Mouse (Mus musculus): Measurements from ENCODE around the gene Col4a2.

Gene Col4a2

GRCm38 (mm10) chr8:11452559-11452958 is 140.0 kb downstream of the Col4a2 start:
- no peak for TF ChIP-seq GATA4 (IDR thresholded peaks at IDR 0.05; ENCODE audit: insufficient replicate concordance, low read length)

- TF ChIP-seq GATA4 (IDR thresholded peaks at IDR 0.05; ENCODE audit: insufficient replicate concordance, low read length) = no peak
Measured at GRCm38 (mm10) chr8:11452974-11453373, 140.4 kb downstream of the Col4a2 start.

- no peak for TF ChIP-seq GATA4 (IDR thresholded peaks at IDR 0.05; ENCODE audit: insufficient replicate concordance, low read length)
Measured at GRCm38 (mm10) chr8:11454228-11454627, 141.6 kb downstream of the Col4a2 start.

GRCm38 (mm10) chr8:11457278-11457677 is 144.7 kb downstream of the Col4a2 start:
- TF ChIP-seq GATA4 (IDR thresholded peaks at IDR 0.05; ENCODE audit: insufficient replicate concordance, low read length) = no peak

- no peak; the same call in 1 of the 2 replicates for TF ChIP-seq GATA4 (IDR thresholded peaks at IDR 0.05; ENCODE audit: insufficient replicate concordance, low read length)
Measured at GRCm38 (mm10) chr8:11457981-11458836, 145.6 kb downstream of the Col4a2 start.

- TF ChIP-seq GATA4 (IDR thresholded peaks at IDR 0.05; ENCODE audit: insufficient replicate concordance, low read length) = no peak
Measured at GRCm38 (mm10) chr8:11459016-11459415, 146.4 kb downstream of the Col4a2 start.

- TF ChIP-seq GATA4 (IDR thresholded peaks at IDR 0.05; ENCODE audit: insufficient replicate concordance, low read length) = no peak
Measured at GRCm38 (mm10) chr8:11460934-11461333, 148.3 kb downstream of the Col4a2 start.

- TF ChIP-seq GATA4 (IDR thresholded peaks at IDR 0.05; ENCODE audit: insufficient replicate concordance, low read length) = no peak
Measured at GRCm38 (mm10) chr8:11461847-11462246, 149.2 kb downstream of the Col4a2 start.

GRCm38 (mm10) chr8:11462641-11463040 is 150.0 kb downstream of the Col4a2 start:
- TF ChIP-seq GATA4 (IDR thresholded peaks at IDR 0.05; ENCODE audit: insufficient replicate concordance, low read length) = no peak

GRCm38 (mm10) chr8:11463541-11463888 is 150.9 kb downstream of the Col4a2 start:
- TF ChIP-seq GATA4 (IDR thresholded peaks at IDR 0.05; ENCODE audit: insufficient replicate concordance, low read length) = no peak

- peak; percentile 36; the same call in 1 of the 2 replicates for TF ChIP-seq GATA4 (IDR thresholded peaks at IDR 0.05; ENCODE audit: insufficient replicate concordance, low read length)
Measured at GRCm38 (mm10) chr8:11463889-11464706, 151.5 kb downstream of the Col4a2 start.

GRCm38 (mm10) chr8:11464707-11464964 is 152.0 kb downstream of the Col4a2 start:
- no peak for TF ChIP-seq GATA4 (IDR thresholded peaks at IDR 0.05; ENCODE audit: insufficient replicate concordance, low read length)

- TF ChIP-seq GATA4 (IDR thresholded peaks at IDR 0.05; ENCODE audit: insufficient replicate concordance, low read length) = no peak
Measured at GRCm38 (mm10) chr8:11465619-11466018, 153.0 kb downstream of the Col4a2 start.

- TF ChIP-seq GATA4 (IDR thresholded peaks at IDR 0.05; ENCODE audit: insufficient replicate concordance, low read length) = no peak
Measured at GRCm38 (mm10) chr8:11469095-11469494, 156.5 kb downstream of the Col4a2 start.

GRCm38 (mm10) chr8:11470694-11471093 is 158.1 kb downstream of the Col4a2 start:
- TF ChIP-seq GATA4 (IDR thresholded peaks at IDR 0.05; ENCODE audit: insufficient replicate concordance, low read length) = no peak

GRCm38 (mm10) chr8:11471309-11471708 is 158.7 kb downstream of the Col4a2 start:
- TF ChIP-seq GATA4 (IDR thresholded peaks at IDR 0.05; ENCODE audit: insufficient replicate concordance, low read length) = no peak

Measured in liver, adult (tissue).